Mouse (Mus musculus) heart, adult 11 months (tissue): ENCODE results near the gene Ifnl3.
"Not testable (repeated sequence)": the region's sequence is repeated elsewhere in the genome, so short reads cannot be mapped to it uniquely, and the experiment has no call there.

Source experiments
- DNase-seq: peaks from one replicate; pipeline ENCODE4 v3.0.0; 2022

Gene Ifnl3

DNA sequence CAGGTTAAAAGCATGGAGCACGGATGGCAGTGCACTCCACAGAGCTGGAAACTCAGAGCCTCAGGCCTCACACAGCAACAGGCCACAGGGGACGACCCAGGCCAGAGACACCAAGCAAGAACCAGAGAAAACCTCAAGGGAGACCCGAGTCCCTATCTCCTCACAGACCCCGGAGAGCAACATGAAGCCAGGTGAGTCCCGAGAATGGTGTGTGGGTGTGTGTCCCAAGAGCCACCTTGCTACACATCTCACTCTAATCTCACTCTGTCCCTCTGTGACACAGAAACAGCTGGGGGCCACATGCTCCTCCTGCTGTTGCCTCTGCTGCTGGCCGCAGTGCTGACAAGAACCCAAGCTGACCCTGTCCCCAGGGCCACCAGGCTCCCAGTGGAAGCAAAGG is at the start of gene Ifnl3:
TSS of gene Ifnl3 (plus strand) at position 301 of the 400 bp plus-strand sequence.
- not testable (repeated sequence) for DNase-seq

DNA sequence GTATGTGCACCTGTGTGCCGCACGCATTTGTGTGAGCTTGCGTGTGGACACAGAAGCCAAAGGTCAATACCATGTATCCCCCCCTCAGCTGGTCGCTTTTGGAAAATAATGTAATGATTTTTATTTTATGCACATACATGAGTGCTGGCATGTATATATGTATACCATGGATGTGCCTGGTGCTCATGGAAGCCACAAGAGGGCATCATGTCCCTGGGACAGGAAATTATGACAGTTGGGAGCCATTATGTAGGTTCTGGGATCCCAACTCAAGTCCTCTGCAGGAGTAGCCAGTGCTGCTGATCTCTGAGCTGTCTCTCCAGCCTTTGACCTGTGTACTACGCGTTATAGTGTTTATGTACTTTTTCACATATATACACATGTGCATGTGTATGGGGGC is 46.4 kb upstream of the Ifnl3 start:
- no peak for DNase-seq

DNA sequence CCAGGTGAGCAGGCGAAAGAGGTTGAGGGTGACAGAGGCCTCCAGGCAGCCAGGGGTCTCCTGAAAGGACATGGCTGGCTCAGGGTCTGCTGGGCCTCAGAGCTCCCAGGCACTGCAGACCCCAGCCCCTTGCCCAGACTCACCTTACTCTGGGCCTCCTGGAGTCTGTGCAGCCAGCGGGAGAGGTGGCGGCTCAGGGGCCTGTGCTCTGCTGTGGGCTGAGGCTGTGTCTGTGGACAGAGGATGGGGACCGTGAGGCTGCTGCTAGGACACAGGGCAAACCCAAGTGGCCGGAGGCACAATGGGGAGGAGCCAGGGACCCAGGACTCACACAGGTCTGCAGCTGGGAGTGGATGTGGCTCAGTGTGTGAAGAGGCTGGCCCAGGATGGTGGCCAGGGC is 45.3 kb upstream of the Ifnl3 start:
- DNase-seq, result no peak

DNA sequence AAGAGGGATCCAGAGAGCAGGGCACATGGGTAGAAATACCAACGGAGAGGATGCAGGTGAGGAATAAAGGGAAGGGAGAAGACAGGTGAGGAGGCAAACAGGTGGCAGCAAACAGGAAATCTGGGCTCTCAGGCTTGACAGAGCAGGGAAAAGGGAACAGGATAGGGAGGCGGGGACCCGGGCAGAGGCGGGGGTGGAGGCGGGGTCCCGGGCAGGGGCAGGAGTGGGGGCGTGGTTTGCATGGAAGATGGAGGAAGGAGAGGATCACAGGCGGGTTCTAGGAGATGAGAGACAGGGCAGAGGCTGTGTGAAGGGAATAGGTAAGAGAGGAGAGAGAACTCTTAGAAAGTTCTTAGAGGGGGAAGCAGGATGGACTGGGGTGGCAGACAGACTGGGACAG is 43.8 kb upstream of the Ifnl3 start:
- DNase-seq, result no peak

DNA sequence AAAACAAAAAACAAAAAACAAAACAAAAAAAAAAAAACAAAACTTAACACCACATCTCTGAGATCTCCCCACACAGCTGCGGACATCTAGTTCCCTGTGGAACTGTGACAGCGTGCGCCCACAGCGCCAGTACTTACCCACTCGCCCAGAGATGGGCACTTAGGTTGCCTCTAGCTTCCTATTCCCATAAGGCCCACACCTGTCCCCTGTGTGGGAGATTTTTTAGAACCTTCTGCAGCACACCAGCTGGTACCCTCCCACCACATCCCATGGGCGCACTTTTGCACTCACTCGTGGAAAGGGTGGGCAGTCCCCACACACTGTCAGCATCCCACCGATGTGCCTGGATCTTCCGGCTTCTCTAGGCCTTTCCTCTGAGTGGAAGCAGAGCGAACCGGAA is 39.8 kb upstream of the Ifnl3 start:
- no peak for DNase-seq

DNA sequence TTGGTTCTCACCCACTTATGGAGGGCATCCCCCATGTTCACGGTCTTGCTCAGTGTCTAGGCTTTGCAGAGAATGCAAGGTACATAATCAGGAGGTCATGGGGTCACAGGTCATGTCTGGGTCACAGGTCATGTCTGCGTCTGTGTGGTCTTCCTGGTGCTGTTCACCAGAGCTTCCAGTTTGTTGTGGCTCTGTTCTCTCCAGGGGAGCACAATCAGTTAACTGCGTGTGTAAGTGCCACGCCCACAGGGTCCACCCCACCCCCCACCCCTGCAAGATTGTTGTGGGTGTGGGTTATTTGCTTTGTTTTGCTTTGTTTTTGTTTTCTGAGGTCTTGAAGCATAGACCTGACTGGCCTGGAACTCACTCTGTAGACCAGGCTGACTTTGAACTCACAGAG is 38.4 kb upstream of the Ifnl3 start:
- DNase-seq, result no peak

GRCm38 (mm10) chr7:28488030-28488491 is 34.6 kb upstream of the Ifnl3 start:
- DNase-seq, result no peak

- no peak for DNase-seq
These were observed 32.2 kb upstream of the Ifnl3 start for GRCm38 (mm10) chr7:28490410-28490809.

GRCm38 (mm10) chr7:28490903-28491302 is 31.7 kb upstream of the Ifnl3 start:
- DNase-seq, result no peak

- no peak for DNase-seq
These were observed 30.3 kb upstream of the Ifnl3 start for GRCm38 (mm10) chr7:28492310-28492709.

DNA sequence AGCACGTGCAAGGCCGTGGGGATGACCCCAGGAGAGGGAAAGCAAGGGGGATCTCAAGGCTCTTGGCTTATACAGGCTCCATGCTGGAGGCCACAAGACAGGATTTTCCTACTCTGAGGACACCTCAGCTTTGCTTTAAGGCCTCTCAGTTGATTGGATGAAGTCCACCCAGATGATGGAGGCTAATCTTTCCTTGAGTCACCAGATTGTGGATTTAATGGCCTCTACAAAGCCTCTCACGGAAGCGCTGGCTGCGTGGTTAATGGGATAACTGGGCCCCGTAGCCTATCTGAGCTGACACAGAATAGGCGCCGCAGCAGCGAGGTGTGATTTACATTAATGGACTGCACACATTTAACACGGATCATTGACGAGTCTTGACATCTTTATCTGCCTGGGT is 27.2 kb upstream of the Ifnl3 start:
- DNase-seq, result no peak

DNA sequence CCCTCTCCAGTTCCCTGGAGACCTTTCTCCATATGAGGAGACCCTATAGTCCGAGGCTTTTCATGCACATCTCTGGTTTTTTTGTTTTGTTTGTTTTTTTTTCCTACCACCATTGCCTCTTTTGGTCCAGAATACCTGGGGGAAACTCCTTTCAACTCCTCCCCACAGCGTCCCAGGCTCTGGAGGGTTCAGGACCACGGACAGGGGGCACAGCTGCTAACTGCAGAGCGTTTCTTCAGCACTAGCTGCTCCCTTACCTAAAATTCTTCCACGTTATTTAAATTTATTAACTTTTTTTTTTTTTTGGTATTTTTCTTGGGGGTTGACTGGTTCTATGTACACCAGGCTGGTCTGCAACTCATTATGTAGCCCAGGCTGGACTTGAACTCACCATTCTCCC is 17.1 kb upstream of the Ifnl3 start:
- no peak for DNase-seq

GRCm38 (mm10) chr7:28509121-28509520 is 13.5 kb upstream of the Ifnl3 start:
- not testable (repeated sequence) for DNase-seq

DNA sequence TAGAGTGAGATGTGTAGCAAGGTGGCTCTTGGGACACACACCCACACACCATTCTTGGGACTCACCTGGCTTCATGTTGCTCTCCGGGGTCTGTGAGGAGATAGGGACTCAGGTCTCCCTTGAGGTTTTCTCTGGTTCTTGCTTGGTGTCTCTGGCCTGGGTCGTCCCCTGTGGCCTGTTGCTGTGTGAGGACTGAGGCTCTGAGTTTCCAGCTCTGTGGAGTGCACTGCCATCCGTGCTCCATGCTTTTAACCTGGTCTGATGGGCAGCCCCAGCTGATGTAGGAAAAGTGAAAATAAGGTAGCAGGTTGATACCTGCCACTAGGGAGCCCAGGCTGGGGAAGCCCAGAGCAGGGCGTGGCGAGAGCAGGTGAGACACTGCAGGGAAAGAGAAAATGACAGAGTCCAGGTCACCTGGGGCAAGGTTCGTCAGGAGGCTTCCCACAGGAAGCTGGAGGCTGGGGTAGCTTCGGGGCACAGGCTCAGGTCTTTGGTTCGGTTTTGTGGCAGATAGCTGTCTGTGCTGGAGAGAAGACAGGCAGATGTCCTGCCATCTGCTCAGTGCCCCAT is 12.1 kb upstream of the Ifnl3 start, which contains the start of gene Ifnl2:
TSS of gene Ifnl2 (minus strand) at position 51 of the 570 bp plus-strand sequence.
- DNase-seq, result not testable (repeated sequence)

DNA sequence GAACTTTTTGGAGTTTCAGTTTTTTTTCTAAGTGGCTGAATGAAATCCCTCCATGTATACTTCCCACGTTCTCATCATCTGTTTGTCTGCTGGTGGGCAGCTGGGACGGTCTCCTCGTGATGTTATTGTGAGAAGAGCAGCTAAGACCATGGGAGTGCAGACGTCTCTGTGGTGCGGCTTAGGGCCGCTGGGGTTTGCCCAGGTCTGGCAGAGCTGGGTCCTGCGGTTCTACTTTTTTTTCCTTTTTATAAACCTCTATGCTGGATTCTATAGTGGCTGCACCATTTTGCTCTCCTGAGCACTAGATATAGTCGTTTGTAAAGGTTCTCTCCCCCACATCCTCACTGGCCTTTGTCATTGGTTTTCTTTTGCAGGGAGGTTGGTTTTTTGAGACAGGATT is 11.2 kb upstream of the Ifnl3 start:
- no peak for DNase-seq

GRCm38 (mm10) chr7:28527922-28528719 is 5.5 kb downstream of the Ifnl3 start:
- peak; percentile 96 for DNase-seq

DNA sequence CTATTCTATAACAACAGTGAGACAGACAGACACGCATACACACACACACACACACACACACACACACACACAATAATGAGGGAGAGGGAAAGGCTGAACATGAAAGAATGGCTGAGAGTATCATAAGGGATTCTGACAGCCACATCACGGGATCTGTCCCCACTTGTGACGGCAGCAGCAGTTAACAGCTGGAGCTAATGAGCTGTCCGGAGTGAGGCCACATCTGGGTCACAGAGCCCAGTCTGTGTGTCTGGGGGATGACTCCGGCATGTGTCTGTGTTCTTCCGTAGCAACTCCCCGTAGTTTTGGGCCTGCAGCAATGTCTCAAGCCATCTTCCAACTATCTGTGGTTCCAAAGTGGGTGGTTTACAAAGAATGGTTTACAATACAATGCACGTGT is 9.4 kb downstream of the Ifnl3 start:
- no peak for DNase-seq

DNA sequence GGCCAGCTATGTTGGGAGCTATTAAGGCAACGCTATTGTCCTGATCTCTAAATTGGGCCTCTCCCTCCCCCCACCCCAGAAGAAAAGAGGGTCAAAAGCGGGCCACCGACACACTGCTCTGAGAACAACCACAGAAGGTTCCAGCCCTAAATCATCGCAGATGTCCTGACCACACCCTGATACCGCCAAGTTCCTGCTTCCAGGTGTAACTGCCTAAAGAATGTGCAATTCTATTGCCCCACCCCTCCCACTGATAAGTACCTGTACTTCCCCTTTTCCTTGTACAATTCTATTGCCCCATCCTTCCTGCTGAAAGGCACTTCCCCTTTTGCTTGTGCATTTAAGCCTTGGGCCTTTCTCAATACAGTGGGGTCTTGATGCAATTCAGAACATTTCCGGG is 16.2 kb downstream of the Ifnl3 start:
- not testable (repeated sequence) for DNase-seq

GRCm38 (mm10) chr7:28540526-28540925 is 17.9 kb downstream of the Ifnl3 start, which contains the start of gene Sycn:
Sycn (plus strand) TSS chr7:28540885.
- DNase-seq, result no peak

DNA sequence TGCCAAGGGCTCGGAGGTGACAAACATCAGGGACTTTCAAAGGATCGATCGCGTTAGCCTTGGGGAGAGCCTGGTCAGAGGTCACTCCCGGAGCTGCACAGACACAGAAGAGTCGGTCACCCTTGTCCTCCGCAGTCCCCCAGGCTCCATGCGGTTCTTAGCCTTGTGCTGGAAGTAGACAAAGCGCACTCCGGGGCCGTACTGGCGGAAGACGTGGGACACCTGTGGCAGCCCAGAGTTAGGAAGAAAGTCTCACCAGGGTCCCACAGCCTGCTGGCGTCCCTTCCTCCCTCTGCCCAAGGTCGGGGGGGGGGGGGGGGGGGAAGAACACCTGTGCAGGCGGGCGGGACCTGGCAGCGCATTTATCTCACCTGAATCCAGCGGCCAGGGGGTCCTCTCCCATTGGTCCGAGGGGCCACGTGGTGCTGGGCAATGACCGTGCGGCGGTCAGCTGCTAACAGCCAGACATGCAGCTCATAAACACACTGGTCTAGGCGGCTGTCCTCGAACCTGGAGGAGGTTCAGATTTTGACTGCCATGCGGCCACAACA is 21.5 kb downstream of the Ifnl3 start:
- no peak for DNase-seq

- no peak for DNase-seq
These were observed 22.6 kb downstream of the Ifnl3 start for GRCm38 (mm10) chr7:28545048-28545890.

GRCm38 (mm10) chr7:28545891-28546210 is 23.2 kb downstream of the Ifnl3 start:
- DNase-seq, result no peak

GRCm38 (mm10) chr7:28546649-28547048 is 24.0 kb downstream of the Ifnl3 start:
- no peak for DNase-seq
